Mouse (Mus musculus) telencephalon, adult 2 months (tissue): ENCODE results near the gene Igf1r.
"Not testable (repeated sequence)": the region's sequence is repeated elsewhere in the genome, so short reads cannot be mapped to it uniquely, and the experiment has no call there.

Source experiments
- DNase-seq: peaks from one replicate; pipeline ENCODE4 v3.0.0-alpha.2; 2011; ENCODE audit warnings: low read depth, low spot score

Gene Igf1r

GRCm38 (mm10) chr7:68265391-68265790, 312.8 kb downstream of the Igf1r start:
- DNase-seq: no peak

- no peak for DNase-seq
Measured at GRCm38 (mm10) chr7:68266691-68267090, 314.1 kb downstream of the Igf1r start.

GRCm38 (mm10) chr7:68270551-68270950, 317.9 kb downstream of the Igf1r start:
- DNase-seq: no peak

DNA sequence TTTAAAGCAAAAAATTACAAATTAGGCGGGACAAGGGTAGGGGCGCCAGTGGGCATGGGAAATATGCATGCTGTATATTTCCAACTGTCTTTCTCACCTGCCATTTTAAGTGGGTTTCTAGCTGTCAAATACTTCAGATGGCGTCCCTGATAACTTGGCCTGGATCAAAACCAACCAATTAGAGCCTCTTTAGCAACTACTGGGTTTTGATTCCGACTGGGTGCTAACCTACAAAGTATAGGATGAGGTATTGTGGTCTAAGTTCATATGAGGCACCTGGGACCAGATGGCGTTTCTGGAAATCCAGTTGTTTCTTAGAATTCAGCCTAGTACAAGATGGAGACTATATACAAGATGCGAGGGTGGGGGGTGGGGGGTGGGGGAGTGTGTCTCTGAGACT, 319.2 kb downstream of the Igf1r start:
- no peak for DNase-seq

DNA sequence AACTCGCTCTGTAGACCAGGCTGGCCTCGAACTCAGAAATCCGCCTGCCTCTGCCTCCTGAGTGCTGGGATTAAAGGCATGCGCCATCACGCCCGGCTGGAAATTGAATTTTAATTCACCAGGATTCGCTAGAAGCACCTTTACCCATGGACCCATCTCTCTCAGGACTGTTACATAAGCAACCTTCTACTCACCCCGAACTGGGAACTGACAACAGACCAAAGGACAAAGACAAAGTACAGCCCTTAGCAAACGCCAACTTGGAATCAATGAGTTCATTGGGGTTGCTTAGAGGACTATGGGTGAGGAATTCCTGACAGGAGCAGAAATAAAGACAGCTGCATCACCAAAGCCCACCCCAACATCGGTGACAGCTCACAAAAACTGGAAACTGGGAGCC, 320.0 kb downstream of the Igf1r start:
- no peak for DNase-seq

DNA sequence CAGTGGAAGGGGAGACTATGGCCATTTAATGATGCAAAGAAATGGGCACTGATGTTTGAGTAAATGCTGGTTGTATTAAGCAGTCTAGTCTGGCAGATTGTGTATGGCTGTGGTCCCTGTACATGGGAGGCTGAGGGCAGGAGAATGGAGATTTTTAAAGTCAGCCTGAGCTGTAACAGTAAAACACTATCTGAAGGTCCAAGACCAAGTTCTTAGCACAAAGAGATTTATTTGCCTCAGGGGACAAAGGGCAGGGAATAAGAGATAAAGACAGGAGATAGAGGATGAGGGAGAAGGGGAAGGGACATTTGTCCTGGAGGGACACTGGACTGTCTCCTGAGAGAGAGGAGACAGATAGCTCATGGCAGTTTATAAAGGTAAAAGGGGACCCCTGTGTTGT, 320.9 kb downstream of the Igf1r start, which contains the start of gene Fam169b:
Fam169b (plus strand) TSS at position 325 of the 400 bp plus-strand sequence.
- no peak for DNase-seq

GRCm38 (mm10) chr7:68274218-68274617, 321.6 kb downstream of the Igf1r start:
- no peak for DNase-seq

DNA sequence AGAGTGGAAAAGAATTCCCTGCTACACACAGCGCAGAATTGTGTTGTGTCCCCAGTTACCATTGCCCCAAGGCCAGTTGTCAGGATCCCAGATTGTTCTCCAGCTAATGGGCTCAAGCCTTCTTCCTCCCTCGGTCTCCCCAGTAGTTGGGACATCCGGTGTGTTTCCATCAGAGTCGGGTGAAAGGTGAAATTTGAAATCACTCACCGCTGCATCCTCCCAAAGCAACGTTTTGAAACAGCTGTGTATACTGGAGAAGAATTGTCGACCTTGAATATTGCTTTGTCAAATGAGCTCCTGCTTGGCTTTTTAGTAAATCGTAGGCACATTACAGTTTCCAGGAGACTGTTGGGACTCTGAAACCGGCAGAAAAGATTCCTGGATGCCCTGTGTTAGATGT, 322.3 kb downstream of the Igf1r start:
- DNase-seq: no peak

- not testable (repeated sequence) for DNase-seq
Measured at GRCm38 (mm10) chr7:68275445-68275837, 322.8 kb downstream of the Igf1r start.

DNA sequence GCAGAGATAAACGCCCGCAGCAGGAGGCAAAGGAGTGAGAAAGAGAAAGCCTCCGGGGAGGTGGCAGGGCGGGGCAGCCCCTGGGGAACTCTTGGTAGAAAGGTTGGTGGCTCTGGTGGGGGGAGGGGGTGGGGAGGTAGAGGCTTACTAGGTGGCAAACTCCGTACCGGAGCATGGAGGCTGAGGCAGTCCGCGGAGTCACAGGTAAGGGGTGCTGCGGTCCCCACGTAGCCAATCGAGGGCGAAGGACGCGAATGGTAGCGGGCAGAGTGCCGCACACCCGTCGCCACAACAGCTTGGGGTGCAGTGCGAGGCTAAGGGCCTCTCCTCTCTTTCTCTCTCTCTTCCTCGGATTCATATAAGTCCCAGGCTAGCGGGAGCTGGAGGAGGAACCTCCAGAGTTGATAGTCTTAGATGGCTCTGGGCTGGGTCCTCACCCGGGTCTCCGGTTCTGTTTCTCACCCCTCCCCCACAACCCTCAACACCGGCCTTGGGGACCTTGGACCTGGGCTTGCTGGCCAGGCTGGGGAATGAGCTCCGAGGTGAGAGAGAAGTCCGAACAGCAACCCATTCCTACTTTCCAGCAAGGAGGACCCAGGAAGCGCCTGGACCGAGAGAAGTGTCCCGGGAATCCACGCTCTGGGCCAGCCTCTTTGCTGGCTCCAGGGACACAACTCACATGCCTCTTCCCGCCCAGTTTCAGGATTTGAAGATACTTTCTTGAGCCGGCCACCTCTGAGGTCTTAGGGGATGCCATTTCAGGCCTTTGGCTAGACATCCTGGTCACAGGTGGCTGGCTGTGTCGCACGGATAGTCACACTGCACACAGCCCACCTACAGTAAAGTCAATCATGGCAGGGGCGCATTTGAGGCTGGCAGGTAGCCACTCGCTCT, 323.5 kb downstream of the Igf1r start:
- DNase-seq: no peak

DNA sequence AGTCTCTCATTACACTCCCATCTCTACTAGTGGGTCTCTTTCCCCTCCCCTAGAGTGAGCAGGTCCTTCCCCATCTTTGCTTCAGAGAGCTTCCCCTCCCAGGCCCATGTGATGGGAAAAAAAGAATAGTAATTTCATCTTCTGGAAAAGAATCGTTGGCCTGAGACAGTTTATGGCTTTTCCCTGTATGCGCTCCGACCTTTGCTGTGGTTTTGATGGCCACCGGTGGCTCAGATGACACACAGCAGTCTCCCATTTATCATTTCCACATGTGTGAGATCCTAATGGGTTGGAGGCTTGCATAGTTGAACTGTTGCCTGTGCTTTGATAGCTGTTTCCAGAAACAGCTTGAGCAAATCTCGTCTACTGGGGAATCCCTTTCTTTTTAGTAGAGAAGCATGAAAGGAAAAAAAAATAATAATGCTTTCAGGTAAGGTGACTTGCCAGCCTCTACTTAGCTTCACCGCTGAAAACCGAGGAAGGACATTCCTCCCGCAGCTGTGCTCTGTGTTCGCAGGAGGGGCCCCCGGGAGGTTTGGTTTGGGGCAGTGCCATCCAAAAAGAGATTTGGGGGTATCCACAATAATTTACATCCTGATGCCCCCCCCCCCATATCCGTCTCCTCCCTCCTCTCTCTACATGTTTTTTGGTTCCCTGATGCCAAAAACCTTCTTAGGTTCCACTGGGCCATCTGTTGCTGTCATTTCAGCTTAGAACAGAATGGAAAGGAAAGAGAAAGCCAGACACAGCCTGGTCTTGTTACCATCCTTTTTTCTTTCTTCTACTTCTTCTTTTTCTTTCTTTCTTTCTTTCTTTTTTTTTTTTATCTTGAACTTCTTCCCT, 324.6 kb downstream of the Igf1r start:
- DNase-seq: no peak

DNA sequence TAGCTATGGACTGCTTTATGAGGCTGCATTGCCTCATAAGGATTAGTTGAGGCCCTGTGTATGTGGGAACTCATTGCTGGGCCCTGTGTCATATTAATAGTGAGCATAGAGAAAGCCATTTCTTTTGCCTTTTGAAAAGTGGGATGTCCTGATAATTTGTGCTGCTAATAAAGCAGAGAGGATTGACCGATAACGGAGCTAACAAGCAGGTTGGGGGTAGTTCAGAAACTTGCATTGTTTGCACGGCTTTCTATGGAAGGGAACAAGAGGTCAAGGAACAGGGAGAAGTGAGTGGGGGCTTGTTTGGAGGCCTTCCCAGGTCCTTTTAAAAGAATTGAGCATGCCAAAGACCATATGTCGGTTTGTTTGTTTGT, 325.3 kb downstream of the Igf1r start:
- DNase-seq: no peak

- no peak for DNase-seq
Measured at GRCm38 (mm10) chr7:68278385-68278784, 325.8 kb downstream of the Igf1r start.

- no peak for DNase-seq
Measured at GRCm38 (mm10) chr7:68278908-68279307, 326.3 kb downstream of the Igf1r start.

- no peak for DNase-seq
Measured at GRCm38 (mm10) chr7:68279481-68279880, 326.9 kb downstream of the Igf1r start.

GRCm38 (mm10) chr7:68280352-68280869, 327.8 kb downstream of the Igf1r start:
- peak; percentile 31 for DNase-seq

GRCm38 (mm10) chr7:68281341-68281740, 328.7 kb downstream of the Igf1r start:
- DNase-seq: peak; percentile 31

- no peak for DNase-seq
Measured at GRCm38 (mm10) chr7:68282304-68283132, 329.9 kb downstream of the Igf1r start.

- not testable (repeated sequence) for DNase-seq
Measured at GRCm38 (mm10) chr7:68283133-68283520, 330.5 kb downstream of the Igf1r start.
